Comparison of ENCODE assay signal across 7 mouse cellular contexts in genomic region chr9:59071220-59071977, GRCm38 (mm10). TPM values are rescaled to one million over a fixed set of nuclear protein-coding genes. Genes with fewer than 3 reads are reported as not detected.
DNase-seq lines count a peak whose midpoint lies in the region; ATAC-seq and TF ChIP-seq lines count a peak whose summit lies in the region.

No protein-coding gene starts in this region.

- H3K4me1 ChIP-seq in lung, postnatal 0 days (ENCODE audit: insufficient read depth, low read depth, low read length): peaks cover 7% of the 10 kb centered on the region; the same call in 1 of the 2 replicates
- peaks cover 26% of the 10 kb centered on the region for H3K4me1 ChIP-seq in forebrain, embryonic 14.5 days (ENCODE audit: control insufficient read depth, insufficient read depth, low read length)
- H3K4me1 ChIP-seq in intestine, embryonic 15.5 days (replicated peaks): peaks cover 23% of the 10 kb centered on the region
- no peaks in the 10 kb centered on the region for H3K4me1 ChIP-seq in stomach, postnatal 0 days (replicated peaks; ENCODE audit: control insufficient read depth, insufficient read depth)

- no peak for TF ChIP-seq CTCF in lung, postnatal 0 days (IDR thresholded peaks at IDR 0.05)
- TF ChIP-seq CTCF in stomach, postnatal 0 days (IDR thresholded peaks at IDR 0.05; ENCODE audit: low read depth): no peak

- H3K4me2 ChIP-seq in lung, postnatal 0 days (replicated peaks; ENCODE audit: low read depth, low read length): no peak overlapping the region
- H3K4me2 ChIP-seq in forebrain, embryonic 14.5 days (ENCODE audit: low read length): peak overlapping the region; percentile 36; the same call in 1 of the 2 replicates
- peak overlapping the region; percentile 27; the same call in 1 of the 2 replicates for H3K4me2 ChIP-seq in intestine, embryonic 15.5 days (replicated peaks)
- H3K4me2 ChIP-seq in stomach, postnatal 0 days (replicated peaks; ENCODE audit: low read depth): no peak overlapping the region

- H3K4me3 ChIP-seq in lung, postnatal 0 days (ENCODE audit: low read depth, low read length): no peak overlapping the region
- H3K4me3 ChIP-seq in forebrain, embryonic 14.5 days (ENCODE audit: low read depth, low read length): no peak overlapping the region
- H3K4me3 ChIP-seq in intestine, embryonic 15.5 days (replicated peaks): no peak overlapping the region
- H3K4me3 ChIP-seq in stomach, postnatal 0 days (ENCODE audit: low read depth, low read length): no peak overlapping the region

- no peak overlapping the region for H3K9ac ChIP-seq in lung, postnatal 0 days (replicated peaks; ENCODE audit: low read depth)
- H3K9ac ChIP-seq in forebrain, embryonic 14.5 days (ENCODE audit: low read length): no peak overlapping the region
- no peak overlapping the region for H3K9ac ChIP-seq in intestine, embryonic 15.5 days
- no peak overlapping the region for H3K9ac ChIP-seq in stomach, postnatal 0 days (ENCODE audit: low read length)

- peak; percentile 27 for DNase-seq in lung, postnatal 10 days
- DNase-seq in lung, postnatal 0 days (ENCODE audit: low spot score): no peak
- DNase-seq in forebrain, embryonic 14.5 days (ENCODE audit: low spot score): peak; percentile 39
- no peak for DNase-seq in stomach, postnatal 0 days (ENCODE audit: low spot score)
- DNase-seq in left cerebral cortex, adult 9 months (ENCODE audit: low spot score in 2 of 2): no peak
- DNase-seq in gastrocnemius, postnatal 14 days: no peak

- H3K36me3 ChIP-seq in lung, postnatal 0 days (ENCODE audit: insufficient read depth, low read length): no peaks in the 10 kb centered on the region
- no peaks in the 10 kb centered on the region for H3K36me3 ChIP-seq in forebrain, embryonic 14.5 days (ENCODE audit: control insufficient read depth, insufficient read depth, low read length)
- no peaks in the 10 kb centered on the region for H3K36me3 ChIP-seq in intestine, embryonic 15.5 days
- no peaks in the 10 kb centered on the region for H3K36me3 ChIP-seq in stomach, postnatal 0 days (ENCODE audit: control insufficient read depth, insufficient read depth, low read length)

- 23% methylated on average over 7 of the region's 7 CpGs for WGBS in lung, postnatal 0 days
- WGBS in forebrain, embryonic 14.5 days: 60% methylated on average over 7 of the region's 7 CpGs
- 53% methylated on average over 7 of the region's 7 CpGs for WGBS in intestine, embryonic 15.5 days
- 44% methylated on average over 7 of the region's 7 CpGs for WGBS in stomach, postnatal 0 days

- H3K27ac ChIP-seq in lung, postnatal 0 days (ENCODE audit: low read length): no peak overlapping the region
- peak overlapping the region; percentile 40; the same call in 1 of the 2 replicates for H3K27ac ChIP-seq in forebrain, embryonic 14.5 days (ENCODE audit: low read depth, low read length)
- no peak overlapping the region for H3K27ac ChIP-seq in intestine, embryonic 15.5 days
- peak overlapping the region; percentile 45 for H3K27ac ChIP-seq in stomach, postnatal 0 days (replicated peaks)

- intact Hi-C loops in gastrocnemius, postnatal 14 days (cut with DNase I; ENCODE audit: low total_unique reads): no loop called here

- TF ChIP-seq EP300 in lung, postnatal 0 days (IDR thresholded peaks at IDR 0.05): no peak
- TF ChIP-seq EP300 in stomach, postnatal 0 days (optimal IDR thresholded peaks at IDR 0.05): no peak

- ATAC-seq in lung, postnatal 0 days: no peak
- 0 out of 2 replicates have a peak, but pooled peaks have one; percentile 33 for ATAC-seq in forebrain, embryonic 14.5 days
- ATAC-seq in intestine, embryonic 15.5 days: peak; percentile 53; the same call in 1 of the 2 replicates
- no peak for ATAC-seq in stomach, postnatal 0 days (ENCODE audit: low FRiP score, low TSS enrichment)

- no peaks in the 10 kb centered on the region for H3K9me3 ChIP-seq in lung, postnatal 0 days (ENCODE audit: low read length)
- no peaks in the 10 kb centered on the region for H3K9me3 ChIP-seq in forebrain, embryonic 14.5 days (replicated peaks; ENCODE audit: control insufficient read depth, low read length)
- H3K9me3 ChIP-seq in intestine, embryonic 15.5 days: no peaks in the 10 kb centered on the region
- H3K9me3 ChIP-seq in stomach, postnatal 0 days (ENCODE audit: control insufficient read depth, low read length): no peaks in the 10 kb centered on the region

- H3K27me3 ChIP-seq in lung, postnatal 0 days (replicated peaks; ENCODE audit: insufficient read depth, low read length): no peaks in the 10 kb centered on the region
- H3K27me3 ChIP-seq in forebrain, embryonic 14.5 days (replicated peaks; ENCODE audit: control insufficient read depth, insufficient read depth, low read length): no peaks in the 10 kb centered on the region
- no peaks in the 10 kb centered on the region for H3K27me3 ChIP-seq in intestine, embryonic 15.5 days (replicated peaks)
- no peaks in the 10 kb centered on the region for H3K27me3 ChIP-seq in stomach, postnatal 0 days (ENCODE audit: control insufficient read depth, insufficient read depth, low read length)

RNA-seq across cellular contexts. Expression of gene Neo1, which starts 35.2 kb away (rescaled TPM):
- polyA plus RNA-seq in lung, postnatal 0 days (2015; fragmentation: Nextera tagmentation; extraction: Ambion mirVana): 27.9 and 29.9 TPM in 2 replicates
- 41.7 and 50.9 TPM in 2 replicates for polyA plus RNA-seq in forebrain, embryonic 14.5 days (2014; fragmentation: Nextera tagmentation; extraction: Ambion mirVana)
- polyA plus RNA-seq in intestine, embryonic 15.5 days (2015; fragmentation: Nextera tagmentation; extraction: Ambion mirVana): 24.2 and 26.0 TPM in 2 replicates
- polyA plus RNA-seq in stomach, postnatal 0 days (2015; fragmentation: Nextera tagmentation; extraction: Ambion mirVana): 11.5 and 14.1 TPM in 2 replicates
- 10 to 100 TPM; 38.5 to 42.1 TPM for total RNA-seq in gastrocnemius, postnatal 14 days (2021)

Comparison
In these comparisons a context has a peak if more than half of its experiments do, and no peak if none do; other contexts are left out.
1. DNase-seq: peak in lung, postnatal 10 days (single experiment) and forebrain, embryonic 14.5 days (single experiment); none in lung, postnatal 0 days (single experiment), stomach, postnatal 0 days (single experiment), left cerebral cortex, adult 9 months (0 of 2) and gastrocnemius, postnatal 14 days (single experiment).
2. ATAC-seq: peak in forebrain, embryonic 14.5 days (single experiment) and intestine, embryonic 15.5 days (single experiment); none in lung, postnatal 0 days (single experiment) and stomach, postnatal 0 days (single experiment).
3. H3K27ac ChIP-seq: peak in forebrain, embryonic 14.5 days (single experiment) and stomach, postnatal 0 days (single experiment); none in lung, postnatal 0 days (single experiment) and intestine, embryonic 15.5 days (single experiment).
4. H3K4me2 ChIP-seq: peak in forebrain, embryonic 14.5 days (single experiment) and intestine, embryonic 15.5 days (single experiment); none in lung, postnatal 0 days (single experiment) and stomach, postnatal 0 days (single experiment).